Mouse (Mus musculus) frontal cortex, adult 2 months (tissue): ENCODE measurements at regions not wholly inside any gene's neighbourhood (a gene's known extent, or its start where the extent isn't known, plus 50 kb on each side); places are given as distances from the start of the nearest gene placed in this dataset.

Source experiments
- DNase-seq, 2 experiments: peaks; one replicate each; pipeline ENCODE4 v3.0.0; 2022; ENCODE audit warnings: low spot score in 1 of 2; ENCODE audit errors: extremely low spot score in 1 of 2

DNA sequence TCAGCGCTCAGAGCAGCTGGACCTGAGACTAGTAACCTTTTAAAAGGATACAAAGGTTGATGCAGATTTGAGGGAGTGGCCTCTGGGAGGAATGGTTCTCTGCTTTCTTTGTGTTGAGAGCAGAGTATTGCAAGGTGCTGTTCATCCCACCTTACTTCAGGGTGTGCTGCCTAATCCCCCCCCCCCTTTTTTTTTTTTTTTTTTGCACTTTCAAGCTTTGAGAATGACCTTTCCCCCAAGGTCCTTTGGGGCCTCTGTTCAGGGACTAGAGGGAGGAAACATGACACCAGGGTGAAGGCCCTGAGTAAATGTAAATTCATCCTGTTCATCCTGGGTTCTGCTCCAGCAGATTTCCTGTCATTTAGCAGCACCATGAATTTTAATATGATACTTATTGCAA, 204.4 kb upstream of the Clec14a start:
- DNase-seq, result no peak

DNA sequence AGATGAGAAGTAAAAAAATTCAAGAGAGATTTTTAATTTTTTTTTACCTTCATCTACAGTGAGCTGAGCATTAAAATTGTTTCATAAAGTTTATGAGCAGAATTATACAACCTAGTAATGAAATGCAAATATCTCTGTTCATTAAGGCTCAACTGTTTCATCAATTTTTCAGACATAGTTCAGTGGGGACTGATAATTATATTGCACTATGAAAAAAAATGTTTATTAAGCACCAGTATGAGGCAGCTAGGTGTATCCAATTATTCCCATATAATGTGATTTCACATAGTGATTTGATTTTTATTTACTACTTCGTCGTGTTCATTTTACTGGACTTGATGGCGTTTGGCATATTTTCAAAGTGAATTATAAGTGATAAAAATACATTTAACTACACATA, 191.4 kb upstream of the Clec14a start:
- no peak for DNase-seq

DNA sequence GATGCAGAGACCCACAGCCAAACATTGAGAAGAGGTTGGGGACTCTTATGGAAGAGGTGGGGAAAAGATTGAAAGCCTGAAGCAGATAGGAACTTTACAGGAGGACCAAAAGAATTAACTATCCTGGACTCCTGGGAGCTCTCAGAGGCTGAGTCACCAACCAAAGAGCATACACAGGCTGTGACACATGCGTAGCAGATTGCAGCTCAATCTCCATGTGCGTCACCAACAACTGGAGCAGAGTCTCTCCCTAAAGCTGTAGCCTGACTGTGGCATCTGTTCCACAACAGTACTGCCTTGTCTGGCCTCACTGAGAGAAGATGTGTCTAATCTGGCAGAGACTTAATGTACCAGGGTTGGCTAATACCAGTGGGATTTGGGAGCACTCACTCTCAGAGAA, 185.7 kb upstream of the Clec14a start:
- peak in 1 of 2 experiments; percentile 9 for DNase-seq

DNA sequence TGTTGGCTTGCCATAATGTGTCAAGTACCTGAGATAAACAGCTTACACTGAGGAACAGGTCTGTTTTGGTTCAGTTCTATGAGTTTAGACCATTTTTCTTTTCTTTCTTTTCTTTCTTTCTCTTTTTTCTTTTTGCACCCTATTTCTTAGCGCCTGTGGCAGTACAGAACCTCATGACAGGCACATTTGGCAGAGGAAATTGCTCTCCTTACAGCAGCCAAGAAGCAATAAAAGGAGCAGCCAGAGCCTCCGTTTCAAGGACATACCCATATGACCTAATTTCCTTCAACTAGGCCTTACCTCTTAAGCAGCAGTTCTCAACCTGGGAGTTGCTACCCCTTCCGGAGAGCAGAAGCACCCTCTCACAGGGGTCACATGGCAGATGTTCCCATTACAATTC, 173.9 kb upstream of the Clec14a start:
- DNase-seq, result no peak

DNA sequence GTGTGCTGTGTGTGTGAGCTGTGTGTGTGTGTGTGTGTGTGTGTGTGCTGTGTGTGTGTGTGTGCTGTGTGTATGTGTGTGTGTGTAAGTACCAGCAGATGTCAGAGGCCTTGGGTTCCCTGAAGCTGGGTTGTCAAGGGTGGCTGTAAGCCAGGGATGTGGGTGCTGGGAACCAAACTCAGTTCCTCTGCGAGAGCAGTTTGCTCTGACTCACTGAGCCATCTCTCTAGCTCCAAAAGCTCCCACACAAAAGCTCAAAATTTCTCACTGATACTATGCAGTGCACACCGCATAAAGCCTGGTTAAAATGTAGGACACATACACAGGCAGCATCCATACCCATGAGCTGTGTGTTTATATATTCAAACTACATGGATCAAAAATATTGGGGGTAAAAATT, 172.9 kb upstream of the Clec14a start:
- peak in 1 of 2 experiments; percentile 63 for DNase-seq

DNA sequence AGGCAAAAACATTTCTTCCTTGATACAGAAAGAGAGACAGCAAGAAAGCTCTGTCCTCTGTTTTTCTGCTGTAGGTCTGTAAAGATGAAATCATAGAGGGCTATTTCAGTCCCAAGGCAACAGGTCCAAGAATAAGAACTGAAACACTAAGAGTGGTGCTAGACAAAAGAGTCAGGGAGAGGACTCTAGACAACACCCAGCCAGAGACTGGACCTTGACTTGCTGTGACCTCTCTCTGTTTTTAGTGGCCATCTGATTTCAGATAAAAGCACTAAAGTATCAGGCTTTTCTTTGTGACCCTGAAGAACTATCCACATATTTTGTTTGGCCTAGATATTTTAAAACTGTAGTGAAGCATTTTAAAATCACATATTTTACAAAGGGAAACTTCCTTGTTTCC, 171.6 kb upstream of the Clec14a start:
- DNase-seq, result no peak

DNA sequence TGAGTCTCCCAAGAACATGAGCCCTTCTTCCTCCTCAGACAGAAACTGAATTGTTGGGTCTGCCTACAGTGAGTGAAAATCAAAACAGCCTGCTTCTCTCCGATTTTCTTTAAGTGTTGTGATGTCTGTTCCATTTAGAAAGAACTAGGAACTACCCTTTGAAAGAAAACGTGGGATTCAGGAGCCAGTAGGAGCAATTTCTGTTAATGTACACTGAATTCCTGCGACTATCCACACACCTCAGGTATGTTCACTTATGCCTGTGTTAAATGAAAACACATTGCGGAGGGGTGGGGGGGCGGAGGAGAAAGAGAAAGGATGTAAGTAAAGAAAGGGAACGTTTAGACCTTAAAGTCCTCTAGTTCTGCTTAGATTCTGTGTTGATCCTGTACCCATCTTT, 167.9 kb upstream of the Clec14a start:
- DNase-seq, result no peak

DNA sequence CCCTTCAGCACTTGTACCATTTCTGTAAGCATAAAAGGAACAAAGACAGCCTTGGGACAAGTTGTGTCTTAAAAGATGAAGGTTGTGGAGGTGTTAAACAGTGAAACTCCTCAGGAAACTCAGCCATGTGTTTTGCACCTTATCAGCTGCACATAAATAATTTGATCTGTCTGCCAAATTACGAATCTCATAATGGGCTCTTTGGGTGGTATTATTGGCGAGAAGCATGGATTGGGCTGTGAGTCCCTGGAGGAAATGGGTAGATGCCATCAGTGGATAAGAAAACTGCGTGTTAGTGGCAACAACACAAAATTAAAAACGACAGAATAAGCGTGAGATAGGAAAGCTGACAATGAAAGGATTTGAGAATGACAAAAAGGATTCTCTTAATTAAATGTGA, 165.4 kb upstream of the Clec14a start:
- no peak for DNase-seq

DNA sequence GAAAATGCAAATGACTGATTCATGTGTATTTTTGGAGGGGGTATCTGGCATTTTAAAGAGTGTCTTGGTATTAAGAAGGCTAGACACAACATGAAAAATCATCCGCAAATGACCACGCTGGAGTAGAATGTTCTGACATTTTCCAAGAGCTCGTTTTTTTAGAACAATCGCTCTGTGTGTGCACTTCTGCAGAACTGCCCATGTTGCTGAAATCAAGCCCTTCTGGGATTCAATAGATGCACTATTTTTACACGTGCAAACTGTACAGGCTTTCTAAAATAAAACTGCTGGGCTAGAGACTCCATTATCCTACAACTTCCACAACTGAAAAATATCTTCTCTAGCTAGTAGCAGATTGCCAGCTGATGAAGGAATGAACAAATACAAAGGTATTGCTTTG, 160.8 kb upstream of the Clec14a start:
- DNase-seq, result peak in 1 of 2 experiments; percentile 34

DNA sequence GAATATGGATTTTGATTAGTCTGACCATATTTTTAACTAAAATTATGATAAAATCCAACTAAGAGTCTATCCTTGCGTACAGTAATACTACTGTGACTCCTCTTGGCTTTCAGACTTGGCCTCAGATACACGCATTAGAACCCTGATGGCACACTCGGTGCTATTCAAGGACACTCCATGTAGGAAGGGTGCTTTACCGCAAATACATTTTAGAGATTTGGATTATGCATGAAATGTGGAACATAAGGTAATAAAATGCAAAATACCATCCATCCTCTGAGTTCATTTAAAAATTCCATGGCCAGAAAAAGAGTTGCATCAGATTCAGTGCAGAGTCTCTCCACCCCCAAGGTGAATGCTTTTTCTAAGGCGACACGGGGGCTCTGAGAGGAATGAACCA, 157.7 kb upstream of the Clec14a start:
- peak in 1 of 2 experiments; percentile 33 for DNase-seq

DNA sequence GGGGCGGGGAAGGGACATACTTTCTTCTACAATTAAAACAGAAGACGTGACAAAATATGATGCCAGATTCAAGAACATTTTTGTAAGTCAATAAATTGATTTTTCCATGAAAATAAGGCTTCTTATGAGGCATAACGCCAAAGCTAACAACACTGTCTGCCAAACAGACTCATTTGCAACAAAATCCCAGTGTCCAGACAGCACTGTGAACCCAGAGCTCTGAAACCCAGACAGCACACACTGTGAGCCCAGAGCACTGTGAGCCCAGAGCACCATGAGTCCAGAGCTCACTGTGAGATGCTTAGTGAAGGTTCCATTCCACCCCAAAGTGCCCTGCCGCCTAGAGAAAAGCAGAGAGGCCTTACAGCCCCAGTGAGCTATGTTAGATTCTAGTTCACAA, 156.9 kb upstream of the Clec14a start:
- DNase-seq, result no peak

DNA sequence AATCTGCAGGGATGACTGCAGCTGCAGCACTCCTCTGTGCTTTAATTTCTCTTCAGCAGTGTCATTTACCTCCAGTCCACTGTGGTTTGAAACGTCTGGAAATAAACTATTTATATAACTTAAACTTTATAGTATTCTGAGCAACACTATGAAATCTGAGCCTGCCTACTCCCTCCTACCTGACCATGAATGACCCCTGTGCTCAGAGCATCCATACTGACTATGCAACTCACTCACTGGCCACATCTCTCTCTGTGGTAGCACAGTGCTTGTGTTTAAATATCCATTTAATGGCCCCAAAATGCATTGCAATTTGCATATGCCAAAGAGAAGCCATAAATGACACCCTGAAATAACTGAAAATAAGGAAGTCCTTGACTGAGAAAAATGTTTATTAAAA, 154.5 kb upstream of the Clec14a start:
- DNase-seq, result no peak

DNA sequence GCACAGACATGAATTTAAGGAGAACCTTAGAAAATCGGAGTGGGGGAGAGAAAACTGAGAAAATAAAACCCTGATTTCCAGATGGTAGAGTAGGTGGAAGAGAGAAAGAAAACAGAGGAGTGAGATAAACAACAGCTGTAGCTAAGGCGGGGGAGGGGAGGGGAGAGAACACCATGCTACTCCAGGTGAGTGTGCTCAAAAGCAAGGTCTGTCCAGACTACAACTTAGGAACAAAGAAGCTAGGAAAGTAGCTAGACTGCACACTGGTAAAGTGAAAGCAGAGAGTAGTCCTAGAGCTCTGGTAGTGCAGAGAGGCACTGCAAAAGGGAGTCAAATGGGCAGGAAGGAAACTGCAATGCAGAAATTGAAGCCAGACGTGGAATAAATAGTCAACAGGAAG, 132.8 kb upstream of the Clec14a start:
- DNase-seq, result peak in 1 of 2 experiments; percentile 23

DNA sequence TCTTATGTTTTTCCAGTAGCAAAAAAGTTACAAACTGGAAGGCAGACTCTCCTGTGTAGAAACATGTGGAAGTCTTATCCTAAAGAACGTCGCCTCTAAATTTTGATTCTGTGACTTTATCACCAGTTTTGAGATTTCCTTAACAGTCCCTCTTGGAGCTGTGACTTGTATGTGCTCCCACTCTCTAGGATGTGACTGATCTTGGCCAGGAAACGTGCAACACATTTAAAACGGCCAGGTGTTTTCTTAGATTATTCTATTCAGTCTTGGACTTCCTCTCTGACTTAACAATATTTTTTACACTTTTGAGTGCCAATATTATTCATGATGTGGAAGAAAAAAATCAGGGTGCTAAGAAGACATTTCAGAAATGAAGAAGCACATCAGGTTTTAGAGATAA, 91.2 kb upstream of the Clec14a start:
- peak in 1 of 2 experiments; percentile 33 for DNase-seq

DNA sequence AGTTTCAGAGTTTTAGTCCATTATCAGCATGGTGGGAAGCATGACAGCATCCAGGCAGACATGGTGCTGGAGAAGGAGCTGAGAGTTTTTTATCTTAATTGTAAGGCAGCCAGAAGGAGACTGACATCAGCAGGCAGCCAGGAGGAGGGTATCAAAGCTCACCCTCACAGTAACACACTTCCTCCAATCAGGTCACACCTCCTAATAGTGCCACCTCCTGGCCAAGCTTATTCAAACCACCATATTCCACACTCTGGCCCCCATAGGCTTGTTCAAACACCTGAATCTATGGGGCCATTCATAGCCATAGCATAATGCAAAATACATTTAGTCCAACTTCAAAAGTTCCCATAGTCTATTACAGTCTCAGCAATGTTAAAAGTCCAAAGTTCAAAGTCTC, 65.1 kb upstream of the Clec14a start:
- no peak for DNase-seq

DNA sequence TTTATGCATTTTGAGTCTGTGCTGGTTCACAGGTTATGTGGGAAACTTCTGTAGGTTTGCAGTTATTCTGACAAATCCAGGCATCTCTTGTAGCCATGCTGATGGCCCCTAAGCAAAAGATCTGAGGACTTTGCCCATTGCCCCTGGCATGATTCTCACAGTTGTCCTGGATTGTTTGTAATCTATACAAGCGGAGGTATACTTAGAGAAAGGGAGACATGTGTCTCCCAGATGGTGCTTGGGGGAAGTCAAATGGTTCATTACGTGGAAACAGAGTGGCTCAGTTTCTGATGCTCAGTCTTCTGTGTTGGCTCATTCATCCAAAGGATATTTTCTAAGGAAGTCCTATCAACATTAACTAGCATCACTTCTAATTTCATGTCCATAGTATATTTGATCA, 60.8 kb upstream of the Clec14a start:
- no peak for DNase-seq

DNA sequence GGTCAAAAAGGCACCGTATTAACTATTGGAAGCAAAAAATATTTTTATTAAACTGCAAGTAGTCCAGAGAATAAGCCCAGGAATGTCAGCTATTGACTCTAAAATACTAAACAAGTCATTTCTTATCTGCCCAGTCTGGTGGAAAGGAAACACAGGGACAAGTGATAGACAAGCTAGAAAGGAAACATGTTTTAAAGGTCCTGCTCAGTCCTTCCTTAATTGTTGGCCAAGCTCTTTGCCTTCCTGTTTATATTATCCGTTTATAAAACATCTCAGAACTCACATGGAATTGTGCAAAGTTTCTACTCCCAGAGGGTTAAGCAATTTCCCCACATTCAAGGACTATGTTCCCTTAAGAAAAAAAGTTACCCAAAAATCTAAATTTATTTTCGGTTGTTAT, 54.9 kb upstream of the Clec14a start:
- DNase-seq, result no peak
